Mouse (Mus musculus): ENCODE results near the gene Adcy4. TPM values are rescaled to one million over a fixed set of nuclear protein-coding genes. Genes with fewer than 3 reads are reported as not detected.

Adcy4 gene
- polyA plus RNA-seq, 1 experiment from 2014 or later = 5.4 TPM

DNA sequence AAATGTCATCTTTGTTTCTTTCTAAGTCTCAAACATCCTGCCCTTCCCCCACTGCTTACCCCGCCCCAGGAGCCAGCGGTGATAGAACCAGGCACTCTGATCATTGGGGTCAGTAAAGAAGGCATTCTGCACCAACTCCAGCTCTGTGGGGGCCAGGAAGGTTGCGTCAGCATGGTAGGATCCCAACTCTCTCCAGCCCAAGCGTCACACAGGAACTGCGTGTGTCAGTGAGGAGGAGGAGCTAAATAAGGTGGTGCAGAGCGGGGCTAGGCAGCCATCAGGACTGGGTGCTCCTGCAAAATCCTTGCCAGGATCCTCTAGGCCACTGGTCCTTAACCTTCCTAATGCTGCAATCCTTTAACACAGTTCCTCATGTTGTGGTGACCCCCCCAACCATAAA lies 64.2 kb downstream of the Adcy4 start:
- DNase-seq (ENCODE audit: extremely low spot score, low spot score) = no peak
- Histone ChIP-seq H3K4me1 (peaks cover 29% of the 10 kb centered on the region), H3K27me3 (ENCODE audit: poor library complexity, severe bottlenecking) (no peaks in the 10 kb centered on the region), H3K9me3 (no peaks in the 10 kb centered on the region), H3K36me3 (replicated peaks) (peaks cover 43% of the 10 kb centered on the region), H3K27ac (no peak overlapping the region), H3K4me3 (no peak overlapping the region)
- 88% methylated on average over 6 of the region's 6 CpGs for WGBS

Other genes starting within 250 kb of the Adcy4 start
- 18.3 and 20.0 TPM in 2 replicates for gene Pck2, start 243.8 kb downstream of the Adcy4 start, polyA plus RNA-seq (2016; fragmentation: Nextera tagmentation; extraction: Ambion mirVana)
- 68.1 and 73.3 TPM in 2 replicates for gene Dcaf11, start 224.1 kb downstream of the Adcy4 start, polyA plus RNA-seq (2016; fragmentation: Nextera tagmentation; extraction: Ambion mirVana)
- gene A730061H03Rik, start 223.7 kb downstream of the Adcy4 start, polyA plus RNA-seq (2016; fragmentation: Nextera tagmentation; extraction: Ambion mirVana) = not detected in 2 replicates
- gene Fitm1, start 208.5 kb downstream of the Adcy4 start, polyA plus RNA-seq (2016; fragmentation: Nextera tagmentation; extraction: Ambion mirVana) = not detected in 2 replicates
- 90.9 and 94.3 TPM in 2 replicates for gene Psme1, start 206.0 kb downstream of the Adcy4 start, polyA plus RNA-seq (2016; fragmentation: Nextera tagmentation; extraction: Ambion mirVana)
- 5.3 and 5.4 TPM in 2 replicates for gene Emc9, start 198.8 kb downstream of the Adcy4 start, polyA plus RNA-seq (2016; fragmentation: Nextera tagmentation; extraction: Ambion mirVana)
- 154 and 171 TPM in 2 replicates for gene Psme2, start 193.0 kb downstream of the Adcy4 start, polyA plus RNA-seq (2016; fragmentation: Nextera tagmentation; extraction: Ambion mirVana)
- gene Rnf31, start 192.4 kb downstream of the Adcy4 start, polyA plus RNA-seq (2016; fragmentation: Nextera tagmentation; extraction: Ambion mirVana) = 20.5 and 21.3 TPM in 2 replicates
- 7.3 and 7.6 TPM in 2 replicates for gene Irf9, start 180.5 kb downstream of the Adcy4 start, polyA plus RNA-seq (2016; fragmentation: Nextera tagmentation; extraction: Ambion mirVana)
- gene Rec8, start 166.1 kb downstream of the Adcy4 start, polyA plus RNA-seq (2016; fragmentation: Nextera tagmentation; extraction: Ambion mirVana) = 5.6 and 5.7 TPM in 2 replicates
- 110 and 123 TPM in 2 replicates for gene Ipo4, start 148.1 kb downstream of the Adcy4 start, polyA plus RNA-seq (2016; fragmentation: Nextera tagmentation; extraction: Ambion mirVana)
- gene Gm49378, start 146.2 kb downstream of the Adcy4 start, polyA plus RNA-seq (2016; fragmentation: Nextera tagmentation; extraction: Ambion mirVana) = 0.98 and 1.00 TPM in 2 replicates
- 78.3 and 78.7 TPM in 2 replicates for gene Tm9sf1, start 140.3 kb downstream of the Adcy4 start, polyA plus RNA-seq (2016; fragmentation: Nextera tagmentation; extraction: Ambion mirVana)
- gene Tssk4, start 133.9 kb downstream of the Adcy4 start, polyA plus RNA-seq (2016; fragmentation: Nextera tagmentation; extraction: Ambion mirVana) = 0.58 and 1.1 TPM in 2 replicates
- gene Mdp1, start 123.6 kb downstream of the Adcy4 start, polyA plus RNA-seq (2016; fragmentation: Nextera tagmentation; extraction: Ambion mirVana) = 62.4 and 63.7 TPM in 2 replicates
- 59.9 and 62.4 TPM in 2 replicates for gene Gmpr2, start 112.2 kb downstream of the Adcy4 start, polyA plus RNA-seq (2016; fragmentation: Nextera tagmentation; extraction: Ambion mirVana)
- 664 and 665 TPM in 2 replicates for gene Nedd8, start 112.0 kb downstream of the Adcy4 start, polyA plus RNA-seq (2016; fragmentation: Nextera tagmentation; extraction: Ambion mirVana)
- 78.8 and 79.7 TPM in 2 replicates for gene Tinf2, start 102.3 kb downstream of the Adcy4 start, polyA plus RNA-seq (2016; fragmentation: Nextera tagmentation; extraction: Ambion mirVana)
- gene Tgm1, start 70.2 kb downstream of the Adcy4 start, polyA plus RNA-seq (2016; fragmentation: Nextera tagmentation; extraction: Ambion mirVana) = 0.26 and 0.44 TPM in 2 replicates
- 30.2 and 31.5 TPM in 2 replicates for gene Rabggta, start 61.8 kb downstream of the Adcy4 start, polyA plus RNA-seq (2016; fragmentation: Nextera tagmentation; extraction: Ambion mirVana)
- gene Dhrs1, start 38.4 kb downstream of the Adcy4 start, polyA plus RNA-seq (2016; fragmentation: Nextera tagmentation; extraction: Ambion mirVana) = 59.1 and 62.5 TPM in 2 replicates
- gene Nop9, start 38.4 kb downstream of the Adcy4 start, polyA plus RNA-seq (2016; fragmentation: Nextera tagmentation; extraction: Ambion mirVana) = 63.0 and 68.4 TPM in 2 replicates
- gene Cideb, start 25.6 kb downstream of the Adcy4 start, polyA plus RNA-seq (2016; fragmentation: Nextera tagmentation; extraction: Ambion mirVana) = 0.33 TPM in 1 of 2 replicates, not detected in the other
- 0.19 and 0.28 TPM in 2 replicates for gene Ltb4r2, start 22.7 kb downstream of the Adcy4 start, polyA plus RNA-seq (2016; fragmentation: Nextera tagmentation; extraction: Ambion mirVana)
- 0.26 TPM in 2 replicates for gene Ltb4r1, start 18.1 kb downstream of the Adcy4 start, polyA plus RNA-seq (2016; fragmentation: Nextera tagmentation; extraction: Ambion mirVana)
- gene Ripk3, start 4.8 kb upstream of the Adcy4 start, polyA plus RNA-seq (2016; fragmentation: Nextera tagmentation; extraction: Ambion mirVana) = 8.0 and 10.2 TPM in 2 replicates
- 37.9 and 39.1 TPM in 2 replicates for gene Nfatc4, start 39.0 kb upstream of the Adcy4 start, polyA plus RNA-seq (2016; fragmentation: Nextera tagmentation; extraction: Ambion mirVana)
- gene Nynrin, start 69.9 kb upstream of the Adcy4 start, polyA plus RNA-seq (2016; fragmentation: Nextera tagmentation; extraction: Ambion mirVana) = 24.5 and 25.8 TPM in 2 replicates
- gene Cbln3, start 100.3 kb upstream of the Adcy4 start, polyA plus RNA-seq (2016; fragmentation: Nextera tagmentation; extraction: Ambion mirVana) = 0.10 and 0.12 TPM in 2 replicates
- gene Khnyn, start 100.9 kb upstream of the Adcy4 start, polyA plus RNA-seq (2016; fragmentation: Nextera tagmentation; extraction: Ambion mirVana) = 22.7 and 25.3 TPM in 2 replicates
- 41.9 and 48.9 TPM in 2 replicates for gene Sdr39u1, start 116.2 kb upstream of the Adcy4 start, polyA plus RNA-seq (2016; fragmentation: Nextera tagmentation; extraction: Ambion mirVana)
- not detected in 2 replicates for gene Cma1, start 160.6 kb upstream of the Adcy4 start, polyA plus RNA-seq (2016; fragmentation: Nextera tagmentation; extraction: Ambion mirVana)
- not detected in 2 replicates for gene Cma2, start 166.9 kb upstream of the Adcy4 start, polyA plus RNA-seq (2016; fragmentation: Nextera tagmentation; extraction: Ambion mirVana)
- gene Mcpt1, start 233.9 kb upstream of the Adcy4 start, polyA plus RNA-seq (2016; fragmentation: Nextera tagmentation; extraction: Ambion mirVana) = not detected in 2 replicates
- not detected in 2 replicates for gene Mcpt9, start 246.4 kb upstream of the Adcy4 start, polyA plus RNA-seq (2016; fragmentation: Nextera tagmentation; extraction: Ambion mirVana)